ENCODE assay signal across 7 mouse cellular contexts in the genomic region with DNA sequence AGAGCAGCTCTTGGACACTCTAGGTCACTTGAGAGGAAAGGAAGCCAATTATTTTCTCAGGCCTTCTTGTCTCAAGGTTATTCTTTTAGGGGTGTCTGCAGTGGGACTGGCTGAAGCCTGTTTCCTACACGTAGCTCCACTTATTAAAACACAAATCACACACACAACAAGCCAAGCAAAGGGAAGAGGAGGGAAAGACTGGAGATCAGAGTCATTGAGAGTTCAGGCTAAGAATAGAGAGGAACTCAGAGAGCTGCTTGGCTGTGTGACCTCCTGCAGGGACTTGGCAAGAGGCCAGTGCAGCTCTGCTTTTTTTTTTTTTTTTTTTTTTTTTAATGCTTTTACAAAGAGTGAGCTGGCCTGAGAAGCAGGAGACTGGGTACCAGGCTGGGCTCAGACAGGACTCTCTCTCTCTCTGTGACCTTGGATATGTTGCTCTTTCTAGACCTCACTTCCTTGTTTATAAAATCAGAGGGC. TPM values are rescaled to one million over a fixed set of nuclear protein-coding genes. Genes with fewer than 3 reads are reported as not detected.
A peak's percentile ranks its signal among the peaks of the same experiment; 100 is the strongest.
DNase-seq lines count a peak whose midpoint lies in the region; ATAC-seq and TF ChIP-seq lines count a peak whose summit lies in the region.
"Not testable (repeated sequence)": the region's sequence is repeated elsewhere in the genome, so short reads cannot be mapped to it uniquely, and the experiment has no call there.

No protein-coding gene starts in this region.

- not testable (repeated sequence) for H3K27me3 ChIP-seq in hindbrain, embryonic 13.5 days; lung, embryonic 15.5 days

- TF ChIP-seq CTCF in layer of hippocampus, adult 2 months (conservative IDR thresholded peaks at IDR 0.05), result not testable (repeated sequence)

- H3K9ac ChIP-seq in hindbrain, embryonic 13.5 days; lung, embryonic 15.5 days: not testable (repeated sequence)

- H3K4me3 ChIP-seq in hindbrain, embryonic 13.5 days; layer of hippocampus, adult 2 months; lung, embryonic 15.5 days: not testable (repeated sequence)

- H3K9me3 ChIP-seq in hindbrain, embryonic 13.5 days; lung, embryonic 15.5 days: not testable (repeated sequence)

- H3K4me2 ChIP-seq in hindbrain, embryonic 13.5 days, result not testable (repeated sequence)
- peak overlapping the region; percentile 15; the same call in 1 of the 2 replicates for H3K4me2 ChIP-seq in lung, embryonic 15.5 days

- H3K36me3 ChIP-seq in hindbrain, embryonic 13.5 days; lung, embryonic 15.5 days: not testable (repeated sequence)

- 5% methylated on average over 1 of the region's 1 CpGs for WGBS in hindbrain, embryonic 13.5 days
- 0% methylated on average over 1 of the region's 1 CpGs for WGBS in lung, embryonic 15.5 days

- peak; percentile 65 for DNase-seq in adrenal gland, postnatal 14 days
- peak; percentile 8 for DNase-seq in embryo, embryonic 10.5 days (ENCODE audit: low spot score)
- peak; percentile 8 for DNase-seq in gastrocnemius, postnatal 25 days
- DNase-seq in layer of hippocampus, adult 2 months (ENCODE audit: low spot score in 2 of 2), result not testable (repeated sequence)
- DNase-seq in ovary, adult 18-20 months (ENCODE audit: low spot score), result peak; percentile 44

- peak overlapping the region; percentile 63; the same call in 1 of the 2 replicates for H3K27ac ChIP-seq in hindbrain, embryonic 13.5 days
- H3K27ac ChIP-seq in layer of hippocampus, adult 2 months, result peak overlapping the region; percentile 58; the same call in 1 of the 2 replicates
- H3K27ac ChIP-seq in lung, embryonic 15.5 days, result peak overlapping the region; percentile 80

- ATAC-seq in hindbrain, embryonic 13.5 days (ENCODE audit: low FRiP score), result peak; percentile 82
- ATAC-seq in lung, embryonic 15.5 days (ENCODE audit: borderline replicate concordance, extremely low read depth, low FRiP score, low TSS enrichment), result peak; percentile 91

- peaks cover 15% of the 10 kb centered on the region for H3K4me1 ChIP-seq in hindbrain, embryonic 13.5 days (replicated peaks)
- H3K4me1 ChIP-seq in lung, embryonic 15.5 days, result peaks cover 18% of the 10 kb centered on the region

RNA-seq across cellular contexts. Expression of gene Upb1, which starts 36.7 kb away (rescaled TPM):
- total RNA-seq in adrenal gland, postnatal 14 days (2021), result 2.4 and 24.2 TPM in 2 replicates
- total RNA-seq in gastrocnemius, postnatal 25 days (2021), result not detected
- polyA plus RNA-seq in hindbrain, embryonic 13.5 days (2015; fragmentation: Nextera tagmentation; extraction: Ambion mirVana), result 0.09 and 0.10 TPM in 2 replicates
- total RNA-seq in layer of hippocampus, adult 2 months (2021), result under 1 TPM in 1 of 2 experiments, not detected in 1; 0.31 TPM
- 0.73 and 1.3 TPM in 2 replicates for polyA plus RNA-seq in lung, embryonic 15.5 days (2015; fragmentation: Nextera tagmentation; extraction: Ambion mirVana)

RNA-seq across cellular contexts. Expression of gene Adora2a, which starts 47.6 kb away (rescaled TPM):
- 6.9 and 10.6 TPM in 2 replicates for total RNA-seq in adrenal gland, postnatal 14 days (2021)
- 1 to 10 TPM; 1.0 to 1.4 TPM for total RNA-seq in gastrocnemius, postnatal 25 days (2021)
- polyA plus RNA-seq in hindbrain, embryonic 13.5 days (2015; fragmentation: Nextera tagmentation; extraction: Ambion mirVana), result 3.1 and 3.9 TPM in 2 replicates
- total RNA-seq in layer of hippocampus, adult 2 months (2021), result 1 to 10 TPM; 2.4 to 2.7 TPM
- 7.1 and 7.5 TPM in 2 replicates for polyA plus RNA-seq in lung, embryonic 15.5 days (2015; fragmentation: Nextera tagmentation; extraction: Ambion mirVana)
